Mouse (Mus musculus) cortical plate, adult 2 months (tissue): ENCODE measurements around the gene Kif24.

Source experiments
- CTCF ChIP-seq: fragments of 200-500 bp; IDR thresholded peaks from 2 replicates; pipeline ENCODE4 v1.5.1; 2011; ENCODE audit warnings: mild to moderate bottlenecking, control low read depth, low read length; ENCODE audit not compliant: insufficient read depth; ENCODE audit errors: extremely low read depth
- POLR2A ChIP-seq: fragments of 200-500 bp; IDR thresholded peaks from 2 replicates; pipeline ENCODE4 v1.6.1; 2011; ENCODE audit warnings: mild to moderate bottlenecking, low read length, control low read depth; ENCODE audit not compliant: insufficient read depth; ENCODE audit errors: extremely low read depth

DNA sequence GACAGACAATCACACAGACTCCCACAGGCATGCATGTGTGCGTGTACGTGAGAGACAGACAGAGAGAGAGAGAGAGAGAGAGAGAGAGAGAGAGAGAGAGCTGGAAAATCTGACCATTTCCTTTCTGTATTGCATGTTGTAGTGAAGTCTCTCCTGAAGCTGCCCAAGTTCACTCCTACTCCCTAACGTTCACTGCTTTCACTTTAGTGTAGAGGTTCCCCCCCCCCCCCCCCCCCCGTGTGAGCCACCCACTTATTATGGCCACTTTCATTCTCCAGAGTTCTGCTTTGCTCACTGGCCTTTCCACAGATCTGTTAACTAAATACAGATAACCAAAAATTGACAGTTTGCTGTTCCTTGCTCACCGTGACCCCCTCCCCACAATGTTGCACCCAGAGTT is 116.8 kb downstream of the Kif24 start:
- TF ChIP-seq POLR2A (no peak), CTCF (no peak)
